Mouse (Mus musculus): ENCODE data around the gene Slc25a35.

DNA sequence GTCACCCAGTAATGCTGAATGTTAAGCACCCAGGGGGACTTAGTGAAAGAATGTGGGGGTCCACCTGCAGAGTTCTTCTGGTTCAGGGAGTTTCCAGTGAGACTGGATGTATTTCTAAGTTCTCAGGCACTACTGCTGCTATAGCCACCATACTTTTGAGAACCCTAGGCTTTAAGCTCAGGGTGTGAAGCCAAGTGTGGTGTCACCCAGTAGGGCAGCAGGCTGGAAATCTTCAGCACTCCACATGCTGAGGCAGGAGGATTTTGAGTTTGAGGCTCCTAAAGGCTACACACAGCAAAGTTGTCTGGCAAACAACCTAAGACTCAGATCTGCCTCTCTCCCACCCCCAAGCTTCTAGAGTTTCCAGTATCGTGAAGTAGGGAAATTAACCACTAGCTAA is 1.4 kb upstream of the Slc25a35 start:
- TF ChIP-seq ZNF384 (IDR thresholded peaks at IDR 0.05; ENCODE audit: low read depth, low read length) (no peak), HCFC1 (IDR thresholded peaks at IDR 0.05; ENCODE audit: borderline replicate concordance, insufficient read depth, low read length) (no peak)
